Mouse (Mus musculus) kidney, postnatal 0 days (tissue): ENCODE measurements around the gene 1700018F24Rik. TPM values are rescaled to one million over a fixed set of nuclear protein-coding genes. Genes with fewer than 3 reads are reported as not detected.

Experiments used
- ATAC-seq: fragments of 200-750 bp; cut with Nextera tagmentation; replicated peaks from 2 replicates; pipeline ENCODE4 v1.8.0; 2017; ENCODE audit warnings: low read depth, moderate number of reproducible peaks, moderate TSS enrichment, moderate library complexity; ENCODE audit not compliant: low FRiP score
- DNase-seq: peaks from one replicate; pipeline ENCODE4 v3.0.0-alpha.2; 2016; ENCODE audit warnings: low spot score
- H3K27ac ChIP-seq: fragments of 300-500 bp; sonication (generic); 2 replicates; pipeline ENCODE4 v1.5.1; 2014; ENCODE audit warnings: mild to moderate bottlenecking
- H3K27me3 ChIP-seq: fragments of 300-500 bp; sonication (generic); 2 replicates; pipeline ENCODE4 v1.6.1; 2014; ENCODE audit warnings: low read length, mixed read lengths; ENCODE audit not compliant: insufficient read depth
- H3K36me3 ChIP-seq: fragments of 300-500 bp; sonication (generic); 2 replicates; pipeline ENCODE4 v1.6.1; 2014; ENCODE audit warnings: low read length, mixed read lengths; ENCODE audit not compliant: insufficient read depth
- H3K4me1 ChIP-seq: fragments of 300-500 bp; sonication (generic); replicated peaks from 2 replicates; pipeline ENCODE4 v1.6.1; 2014; ENCODE audit warnings: antibody characterized with exemption, low read length, mixed read lengths; ENCODE audit not compliant: insufficient read depth
- H3K4me2 ChIP-seq: fragments of 300-500 bp; sonication (generic); 2 replicates; pipeline ENCODE4 v1.6.1; 2014; ENCODE audit warnings: mild to moderate bottlenecking, low read length, moderate library complexity, mixed read lengths
- H3K4me3 ChIP-seq: fragments of 300-500 bp; sonication (generic); replicated peaks from 2 replicates; pipeline ENCODE4 v1.5.1; 2014; ENCODE audit warnings: low read depth, low read length
- H3K9ac ChIP-seq: fragments of 300-500 bp; sonication (generic); 2 replicates; pipeline ENCODE4 v1.6.1; 2014; ENCODE audit warnings: low read depth, low read length
- H3K9me3 ChIP-seq: fragments of 300-500 bp; sonication (generic); replicated peaks from 2 replicates; pipeline ENCODE4 v1.6.1; 2016; ENCODE audit warnings: low read length, inconsistent platforms, mixed read lengths
- CTCF ChIP-seq: IDR thresholded peaks from 2 replicates; pipeline ENCODE4 v1.5.1; 2016; ENCODE audit warnings: antibody characterized with exemption, low read depth, mild to moderate bottlenecking, moderate library complexity
- WGBS: fragments of 180-500 bp; shearing (Covaris S2); extraction: QIAGEN DNeasy Blood & Tissue Kit; methylation state at CpG from one replicate; pipeline ENCODE4 v1.1.7; 2014; 5-methylcytosine and 5-hydroxymethylcytosine counted together
- polyA plus RNA-seq: library from polyadenylated mRNA; unstranded; fragments of >200 nt; fragmentation: Nextera tagmentation; extraction: Ambion mirVana; gene quantifications from 2 replicates; pipeline ENCODE4 v1.2.1, GENCODE M21; 2015

Gene 1700018F24Rik
- polyA plus RNA-seq, 1 experiment from 2014 or later: not detected

DNA sequence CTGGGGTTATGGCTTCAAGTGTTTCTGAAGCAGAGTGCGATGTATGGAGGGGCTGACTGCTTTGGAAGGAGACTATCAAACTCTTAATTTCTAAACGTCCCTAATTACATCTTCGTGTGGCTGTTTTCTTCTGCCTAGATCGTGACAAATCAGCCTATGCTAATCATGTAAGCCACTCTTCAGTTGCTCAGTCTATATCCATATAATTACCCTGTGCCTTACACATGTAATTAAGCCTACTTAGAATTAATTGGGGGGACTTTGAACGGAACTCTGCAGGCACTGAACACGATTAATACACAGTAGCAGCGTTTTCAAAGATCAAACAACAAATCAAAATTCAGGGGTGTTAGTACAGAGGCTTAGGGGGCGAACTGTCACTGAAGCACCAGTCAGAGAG, 15.1 kb downstream of the 1700018F24Rik start:
- H3K27ac ChIP-seq: no peak overlapping the region
- no peaks in the 10 kb centered on the region for H3K36me3 ChIP-seq
- ATAC-seq: no peak
- H3K27me3 ChIP-seq: no peaks in the 10 kb centered on the region
- no peaks in the 10 kb centered on the region for H3K4me1 ChIP-seq
- no peak overlapping the region for H3K4me2 ChIP-seq
- no peak for DNase-seq
- H3K4me3 ChIP-seq: no peak overlapping the region
- TF ChIP-seq CTCF: no peak
- no peaks in the 10 kb centered on the region for H3K9me3 ChIP-seq
- 85% methylated on average over 8 of the region's 8 CpGs for WGBS
- no peak overlapping the region for H3K9ac ChIP-seq

DNA sequence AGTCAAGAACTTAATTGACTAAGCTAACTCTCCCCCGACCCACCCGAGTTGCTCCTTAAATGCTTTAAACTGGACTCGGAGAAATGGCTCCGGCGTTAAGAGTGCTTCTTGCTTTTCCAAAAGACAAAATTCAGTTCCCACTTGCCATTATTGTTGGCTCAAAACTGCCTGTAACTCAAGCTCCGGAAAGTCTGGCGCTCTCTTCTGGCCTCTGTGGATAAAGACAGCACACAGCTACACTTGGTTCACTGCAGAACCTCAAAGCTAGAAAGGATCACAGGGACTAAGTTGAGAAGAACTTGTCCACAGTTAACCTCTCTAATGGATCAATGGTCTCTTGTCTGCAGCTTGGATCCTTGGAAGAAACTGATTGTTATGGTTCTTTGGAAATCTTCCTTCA, 15.9 kb downstream of the 1700018F24Rik start:
- no peaks in the 10 kb centered on the region for H3K36me3 ChIP-seq
- no peak for TF ChIP-seq CTCF
- no peaks in the 10 kb centered on the region for H3K9me3 ChIP-seq
- no peak overlapping the region for H3K4me3 ChIP-seq
- WGBS: 92% methylated on average over 7 of the region's 7 CpGs
- no peak overlapping the region for H3K9ac ChIP-seq
- H3K4me1 ChIP-seq: no peaks in the 10 kb centered on the region
- H3K4me2 ChIP-seq: no peak overlapping the region
- ATAC-seq: no peak
- DNase-seq: no peak
- no peak overlapping the region for H3K27ac ChIP-seq
- H3K27me3 ChIP-seq: no peaks in the 10 kb centered on the region

DNA sequence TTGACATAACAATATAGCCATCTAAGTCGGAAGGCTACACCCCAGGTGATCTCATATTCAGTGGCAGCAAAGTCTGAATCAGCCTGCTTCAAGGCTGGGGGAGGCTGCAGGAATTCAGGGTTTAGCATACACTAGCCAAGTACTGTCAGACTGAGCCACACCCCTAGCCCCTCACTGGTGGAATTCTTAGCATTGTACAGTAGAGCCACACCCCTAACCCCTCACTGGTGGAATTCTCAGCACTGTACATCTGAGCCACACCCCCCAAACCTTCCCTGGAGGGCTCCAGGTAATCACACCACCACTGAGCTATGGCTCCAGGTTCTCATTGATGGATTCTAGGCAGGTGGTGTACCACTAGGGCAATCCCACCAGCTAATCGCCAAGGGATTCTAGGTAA, 16.7 kb downstream of the 1700018F24Rik start:
- DNase-seq (no peak), ATAC-seq (no peak)
- H3K4me1 ChIP-seq: no peaks in the 10 kb centered on the region
- no peaks in the 10 kb centered on the region for H3K36me3 ChIP-seq
- H3K4me3 ChIP-seq: no peak overlapping the region
- no peaks in the 10 kb centered on the region for H3K9me3 ChIP-seq
- no peak overlapping the region for H3K9ac ChIP-seq
- 68% methylated on average over 2 of the region's 2 CpGs for WGBS
- no peak overlapping the region for H3K4me2 ChIP-seq
- no peak for TF ChIP-seq CTCF
- H3K27me3 ChIP-seq: no peaks in the 10 kb centered on the region
- no peak overlapping the region for H3K27ac ChIP-seq

DNA sequence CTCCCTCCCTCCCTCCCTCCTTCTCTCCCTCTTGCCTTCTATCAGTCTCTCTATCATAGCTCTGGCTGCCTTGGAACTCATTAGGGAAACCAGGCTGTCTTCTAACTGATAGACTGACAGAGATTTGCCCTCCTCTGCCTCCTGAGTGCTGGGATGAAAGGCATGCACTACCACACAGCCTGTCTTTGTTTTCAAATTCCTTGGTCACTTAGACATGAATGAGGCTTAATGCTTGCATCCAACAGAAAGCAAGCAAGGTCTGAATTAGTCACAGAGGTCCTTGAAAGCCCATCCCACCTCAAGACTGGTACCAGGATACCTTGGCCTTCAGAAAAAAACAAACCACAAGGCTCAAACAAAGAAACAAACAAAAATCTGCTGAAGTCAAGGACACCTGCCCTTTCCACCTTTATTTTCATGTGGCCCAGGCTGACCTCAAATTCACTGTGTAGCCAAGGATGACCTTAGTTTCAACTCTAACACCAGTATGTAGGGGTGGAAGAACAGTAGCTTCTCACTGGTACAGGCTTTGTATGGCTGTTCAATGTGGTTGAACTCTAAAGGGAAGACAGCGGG, 22.1 kb downstream of the 1700018F24Rik start:
- Histone ChIP-seq H3K36me3 (no peaks in the 10 kb centered on the region), H3K9me3 (no peaks in the 10 kb centered on the region), H3K9ac (no peak overlapping the region), H3K4me3 (no peak overlapping the region), H3K27ac (no peak overlapping the region), H3K27me3 (no peaks in the 10 kb centered on the region), H3K4me1 (no peaks in the 10 kb centered on the region), H3K4me2 (no peak overlapping the region)
- ATAC-seq (no peak), DNase-seq (no peak)
- WGBS: 85% methylated on average over 1 of the region's 1 CpGs
- TF ChIP-seq CTCF: no peak

DNA sequence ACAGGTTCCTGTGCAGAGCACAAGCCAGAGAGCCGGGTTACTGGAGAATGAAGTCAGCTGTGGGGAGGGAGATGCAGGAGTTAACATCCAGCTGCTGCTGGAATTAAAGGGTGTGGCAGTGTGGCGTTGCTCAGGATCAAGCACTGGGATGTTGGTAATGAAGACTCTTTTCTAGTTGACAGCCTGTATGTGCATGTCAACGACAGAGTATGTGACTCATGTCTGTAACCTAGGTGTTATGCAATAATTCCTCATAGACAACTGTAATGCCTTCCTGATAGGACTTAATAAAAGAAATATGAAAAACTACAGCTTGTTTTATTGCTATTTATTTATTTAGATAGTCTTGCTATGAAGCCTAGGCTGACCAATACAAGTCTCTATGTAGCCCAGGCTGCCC, 26.1 kb downstream of the 1700018F24Rik start:
- Histone ChIP-seq H3K27me3 (no peaks in the 10 kb centered on the region), H3K4me2 (no peak overlapping the region), H3K4me3 (no peak overlapping the region), H3K27ac (no peak overlapping the region), H3K9me3 (no peaks in the 10 kb centered on the region), H3K36me3 (no peaks in the 10 kb centered on the region), H3K9ac (no peak overlapping the region), H3K4me1 (no peaks in the 10 kb centered on the region)
- ATAC-seq (no peak), DNase-seq (no peak)
- WGBS: 42% methylated on average over 3 of the region's 3 CpGs
- no peak for TF ChIP-seq CTCF

DNA sequence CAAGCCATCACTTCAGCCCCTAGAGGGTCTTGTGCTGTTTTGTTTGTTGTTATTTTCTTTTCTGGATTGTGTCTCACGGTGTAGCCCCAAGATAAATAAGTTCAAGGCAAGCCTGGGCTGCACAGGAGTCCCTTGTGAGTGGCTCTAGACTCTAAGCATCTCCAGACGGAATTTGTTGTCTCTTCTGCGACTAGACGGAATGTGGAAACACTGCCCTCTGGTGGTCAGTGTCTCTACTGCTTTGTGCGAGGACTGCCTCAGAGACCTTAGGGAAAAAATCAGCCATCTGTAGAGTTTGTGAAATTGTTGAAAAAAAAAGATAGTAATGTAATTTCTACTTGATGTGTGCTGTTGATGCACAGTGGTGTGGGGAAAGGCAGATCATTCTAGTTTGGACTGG, 26.9 kb downstream of the 1700018F24Rik start:
- H3K4me2 ChIP-seq: no peak overlapping the region
- no peaks in the 10 kb centered on the region for H3K9me3 ChIP-seq
- TF ChIP-seq CTCF: peak; percentile 93
- no peaks in the 10 kb centered on the region for H3K27me3 ChIP-seq
- no peak overlapping the region for H3K27ac ChIP-seq
- no peak overlapping the region for H3K9ac ChIP-seq
- no peaks in the 10 kb centered on the region for H3K36me3 ChIP-seq
- 2% methylated on average over 5 of the region's 5 CpGs for WGBS
- no peak overlapping the region for H3K4me3 ChIP-seq
- no peaks in the 10 kb centered on the region for H3K4me1 ChIP-seq
- ATAC-seq (no peak), DNase-seq (peak; percentile 88)

DNA sequence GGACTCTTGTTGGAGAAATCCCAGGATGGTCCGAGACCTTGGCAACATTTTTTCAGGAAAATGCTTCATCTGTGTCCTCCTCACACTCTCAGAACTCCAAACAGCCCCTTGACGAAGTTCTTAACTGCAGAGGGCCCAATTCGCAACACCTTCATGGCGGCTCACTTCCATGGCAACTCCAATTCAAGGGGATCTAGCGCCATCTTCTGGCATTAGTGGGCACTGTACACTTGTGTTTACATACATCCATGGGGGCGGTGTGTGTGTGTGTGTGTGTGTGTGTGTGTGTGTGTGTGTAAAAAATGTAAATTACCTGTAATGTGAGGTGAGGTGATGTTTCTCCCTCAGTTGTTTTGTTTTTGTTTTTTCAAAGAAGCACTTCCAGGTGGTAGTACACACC, 28.6 kb downstream of the 1700018F24Rik start:
- H3K4me1 ChIP-seq: no peaks in the 10 kb centered on the region
- DNase-seq: peak; percentile 22

More for the DNA sequence above, 28.6 kb downstream of the 1700018F24Rik start:
- Histone ChIP-seq H3K4me3 (no peak overlapping the region), H3K27ac (no peak overlapping the region), H3K27me3 (no peaks in the 10 kb centered on the region), H3K36me3 (no peaks in the 10 kb centered on the region), H3K4me2 (no peak overlapping the region), H3K9ac (no peak overlapping the region), H3K9me3 (no peaks in the 10 kb centered on the region)
- peak; percentile 56 for TF ChIP-seq CTCF
- no peak for ATAC-seq
- 52% methylated on average over 6 of the region's 6 CpGs for WGBS
